31 mouse cellular contexts compared by ENCODE assay signal in the genomic region with DNA sequence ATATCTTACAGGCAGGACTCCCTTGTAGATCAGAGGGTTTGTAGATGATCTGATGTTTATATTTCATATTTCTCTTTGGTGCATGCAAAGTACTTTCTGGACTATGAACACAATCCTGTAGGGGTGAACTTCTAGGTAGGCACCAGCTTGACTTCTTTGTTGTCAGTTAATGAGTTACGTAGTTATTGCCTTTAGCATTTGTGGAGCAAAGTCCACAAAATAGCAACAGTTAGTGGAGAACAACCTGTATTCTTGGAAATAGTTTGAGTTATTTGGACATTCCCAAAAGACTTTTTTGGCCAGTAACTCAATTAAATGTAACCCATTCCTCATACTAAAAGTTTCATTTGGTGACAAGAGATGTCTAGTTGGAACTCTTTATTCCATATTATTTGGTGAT.
"Had no signal": no experiment of that assay in that cellular context is flagged by ENCODE, and none has a peak within 500 bp of the region (broad histone marks: within the 10 kb centered on the region; RNA-seq: fewer than 3 reads in every experiment).

No protein-coding gene starts in this region.

- H3K4me1 ChIP-seq: limb, embryonic 10.5 days; limb, embryonic 12.5 days; limb, embryonic 13.5 days; limb, embryonic 15.5 days; liver, embryonic 12.5 days; liver, embryonic 13.5 days; liver, embryonic 15.5 days; lung, embryonic 15.5 days; megakaryocyte, embryonic 14.5 days; midbrain, embryonic 10.5 days; midbrain, embryonic 12.5 days; midbrain, embryonic 13.5 days; midbrain, embryonic 15.5 days; neural tube, embryonic 12.5 days had no signal

- H3K9ac ChIP-seq: limb, embryonic 12.5 days; limb, embryonic 13.5 days; limb, embryonic 15.5 days; liver, embryonic 12.5 days; liver, embryonic 13.5 days; liver, embryonic 14.5 days; liver, embryonic 15.5 days; liver, postnatal 0 days; lung, embryonic 14.5 days; lung, embryonic 15.5 days; midbrain, embryonic 12.5 days; midbrain, embryonic 13.5 days; midbrain, embryonic 15.5 days; neural tube, embryonic 12.5 days had no signal

- H3K36me3 ChIP-seq: limb, embryonic 10.5 days; limb, embryonic 12.5 days; limb, embryonic 13.5 days; limb, embryonic 15.5 days; liver, embryonic 12.5 days; liver, embryonic 13.5 days; liver, embryonic 15.5 days; lung, embryonic 15.5 days; midbrain, embryonic 10.5 days; midbrain, embryonic 12.5 days; midbrain, embryonic 13.5 days; midbrain, embryonic 15.5 days; neural tube, embryonic 12.5 days had no signal

- ATAC-seq: liver, embryonic 12.5 days; liver, postnatal 0 days; lung, postnatal 0 days; midbrain, embryonic 13.5 days; midbrain, embryonic 15.5 days; midbrain, embryonic 16.5 days had no signal

- H3K27me3 ChIP-seq: limb, embryonic 12.5 days; limb, embryonic 13.5 days; limb, embryonic 15.5 days; liver, embryonic 12.5 days; liver, embryonic 13.5 days; liver, embryonic 15.5 days; lung, embryonic 15.5 days; megakaryocyte, embryonic 14.5 days; midbrain, embryonic 12.5 days; midbrain, embryonic 13.5 days; midbrain, embryonic 15.5 days; neural tube, embryonic 12.5 days had no signal

- H3K27ac ChIP-seq: limb, embryonic 10.5 days; limb, embryonic 12.5 days; limb, embryonic 13.5 days; limb, embryonic 15.5 days; liver, embryonic 12.5 days; liver, embryonic 13.5 days; liver, embryonic 14.5 days; liver, embryonic 15.5 days; lung, embryonic 15.5 days; macrophage; midbrain, embryonic 10.5 days; midbrain, embryonic 12.5 days; midbrain, embryonic 13.5 days; midbrain, embryonic 15.5 days; neural tube, embryonic 12.5 days had no signal

- H3K4me2 ChIP-seq: limb, embryonic 12.5 days; limb, embryonic 13.5 days; limb, embryonic 15.5 days; liver, embryonic 12.5 days; liver, embryonic 13.5 days; liver, embryonic 15.5 days; lung, embryonic 14.5 days; lung, embryonic 15.5 days; midbrain, embryonic 11.5 days; midbrain, embryonic 12.5 days; midbrain, embryonic 13.5 days; midbrain, embryonic 15.5 days; neural tube, embryonic 12.5 days had no signal

- H3K9me3 ChIP-seq: limb, embryonic 10.5 days; limb, embryonic 12.5 days; limb, embryonic 13.5 days; limb, embryonic 15.5 days; liver, embryonic 12.5 days; liver, embryonic 13.5 days; liver, embryonic 15.5 days; lung, embryonic 15.5 days; megakaryocyte, embryonic 14.5 days; midbrain, embryonic 10.5 days; midbrain, embryonic 12.5 days; midbrain, embryonic 13.5 days; midbrain, embryonic 15.5 days; neural tube, embryonic 12.5 days had no signal

- DNase-seq: left cerebral cortex, postnatal 4 days; liver; liver, embryonic 13.5 days; liver, postnatal 0 days; lung, adult 18-20 months; lung, adult 2 months; lung, embryonic 14.5 days; lung, postnatal 10 days; lung, postnatal 14 days; lung, postnatal 36 days; lung, postnatal 4 days; midbrain, embryonic 14.5 days had no signal

- H3K4me3 ChIP-seq: limb, embryonic 10.5 days; limb, embryonic 12.5 days; limb, embryonic 13.5 days; limb, embryonic 15.5 days; liver, embryonic 12.5 days; liver, embryonic 13.5 days; liver, embryonic 15.5 days; lung, embryonic 15.5 days; megakaryocyte, embryonic 14.5 days; midbrain, embryonic 10.5 days; midbrain, embryonic 12.5 days; midbrain, embryonic 13.5 days; midbrain, embryonic 15.5 days; myocyte; neural tube, embryonic 12.5 days had no signal
